Mouse (Mus musculus): ENCODE data around the gene Kifc1. TPM values are rescaled to one million over a fixed set of nuclear protein-coding genes. Genes with fewer than 3 reads are reported as not detected.
A peak's percentile ranks its signal among the peaks of the same experiment; 100 is the strongest.
"Not testable (repeated sequence)": the region's sequence is repeated elsewhere in the genome, so short reads cannot be mapped to it uniquely, and the experiment has no call there.

Gene Kifc1
- total RNA-seq, 2 experiments from 2014 or later, result 12.6 to 13.8 TPM

- peak; percentile 87 to 90 for DNase-seq
- intact Hi-C loops (cut with DNase I), result no loop called here
These were observed 29.2 kb upstream of the Kifc1 start for GRCm38 (mm10) chr17:33919351-33920281.

DNA sequence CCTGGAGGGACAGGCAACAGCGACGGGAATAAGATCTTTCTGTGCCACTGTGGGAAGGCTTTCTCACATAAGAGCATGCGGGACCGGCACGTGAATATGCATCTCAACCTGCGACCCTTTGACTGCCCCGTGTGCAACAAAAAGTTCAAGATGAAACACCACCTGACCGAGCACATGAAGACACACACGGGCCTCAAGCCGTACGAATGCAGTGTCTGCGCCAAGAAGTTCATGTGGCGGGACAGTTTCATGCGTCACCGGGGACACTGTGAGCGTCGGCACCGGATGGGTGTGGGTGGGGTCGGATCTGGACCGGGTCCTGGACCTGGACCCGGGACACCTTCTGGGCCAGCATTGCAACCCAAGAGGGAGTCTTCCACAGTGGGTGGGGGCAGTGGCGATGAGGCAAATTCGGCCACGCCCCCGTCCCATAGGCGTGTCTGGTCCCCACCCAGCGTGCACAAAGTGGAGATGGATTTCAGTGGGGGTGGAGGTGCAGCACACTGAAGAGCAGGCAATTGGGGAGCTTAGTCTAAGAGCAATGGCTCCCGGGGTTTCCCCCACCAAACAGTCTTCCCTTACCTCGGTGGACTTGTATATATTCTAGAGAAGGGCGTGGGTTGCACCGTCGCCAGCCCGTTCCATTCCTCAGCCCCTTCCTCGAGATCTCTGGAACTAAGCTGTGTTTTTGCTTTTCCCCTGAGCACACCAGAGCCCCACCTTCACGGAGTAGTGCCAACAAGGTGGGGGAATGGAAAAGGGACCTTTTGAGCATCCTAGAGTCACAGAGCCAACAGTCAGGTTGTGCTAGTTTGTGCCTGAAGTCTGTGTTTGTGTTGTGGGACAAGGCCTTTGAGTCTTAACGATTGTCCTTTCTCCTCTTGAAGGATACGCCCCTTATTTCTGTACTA is 28.1 kb upstream of the Kifc1 start:
- DNase-seq, result peak in 1 of 2 experiments; percentile 39
- intact Hi-C loops (cut with DNase I), result no loop called here

DNA sequence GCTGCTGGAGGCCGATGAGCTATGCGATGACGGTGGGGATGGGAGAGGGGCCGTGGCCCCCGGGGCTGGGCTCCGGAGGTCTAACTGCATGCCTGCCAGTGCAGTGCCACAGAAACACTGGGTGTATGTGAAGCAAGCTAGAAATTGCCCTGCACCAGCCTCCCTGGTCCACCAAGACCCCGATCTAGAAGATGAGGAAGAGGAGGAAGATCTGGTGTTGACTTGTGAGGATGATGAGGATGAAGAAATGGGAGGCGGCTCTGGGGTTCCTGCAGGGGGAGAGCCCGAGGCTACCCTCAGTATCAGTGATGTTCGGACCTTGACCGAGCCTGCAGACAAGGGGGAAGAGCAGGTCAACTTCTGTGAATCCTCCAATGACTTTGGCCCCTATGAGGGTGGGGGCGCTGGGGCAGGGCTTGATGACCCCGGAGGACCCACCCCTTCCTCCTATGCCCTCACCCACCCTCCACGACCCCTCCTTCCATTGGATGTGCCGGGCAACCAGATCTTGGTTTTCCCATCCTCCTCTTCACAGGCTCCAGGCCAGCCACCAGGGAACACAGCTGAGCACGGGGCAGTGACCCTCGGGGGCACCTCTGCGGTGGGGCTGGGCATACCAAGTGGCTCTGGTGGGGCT is 27.3 kb upstream of the Kifc1 start:
- intact Hi-C loops (cut with DNase I), result no loop called here
- DNase-seq, result no peak

DNA sequence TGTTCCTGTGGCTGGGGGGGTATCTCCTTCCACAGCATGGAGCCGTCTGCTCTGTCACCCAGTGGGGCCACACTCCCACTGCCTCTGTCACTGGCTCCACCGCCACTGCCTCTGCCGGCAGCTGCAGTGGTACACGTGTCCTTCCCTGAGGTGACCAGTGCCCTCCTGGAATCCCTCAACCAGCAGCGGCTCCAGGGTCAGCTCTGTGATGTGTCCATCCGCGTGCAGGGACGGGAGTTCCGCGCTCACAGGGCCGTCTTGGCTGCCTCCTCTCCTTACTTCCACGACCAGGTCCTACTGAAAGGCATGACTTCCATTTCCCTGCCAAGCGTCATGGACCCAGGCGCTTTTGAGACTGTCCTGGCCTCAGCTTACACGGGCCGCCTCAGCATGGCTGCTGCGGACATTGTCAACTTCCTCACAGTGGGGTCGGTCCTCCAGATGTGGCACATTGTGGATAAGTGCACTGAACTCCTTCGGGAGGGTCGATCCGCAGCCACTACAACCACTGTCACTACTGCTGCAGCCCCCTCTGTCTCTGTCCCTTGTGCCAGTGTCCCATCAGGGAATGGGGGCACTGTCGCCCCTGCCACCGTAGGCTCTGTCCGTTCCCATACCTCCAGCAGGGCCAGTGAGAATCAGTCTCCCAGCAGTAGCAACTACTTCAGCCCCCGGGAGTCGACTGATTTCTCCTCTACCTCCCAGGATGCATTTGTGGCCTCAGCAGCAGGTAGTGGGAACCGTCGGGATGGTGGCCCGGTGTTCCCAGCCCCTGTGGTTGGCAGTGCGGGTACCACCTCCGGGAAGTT is 26.6 kb upstream of the Kifc1 start:
- no peak for DNase-seq
- intact Hi-C loops (cut with DNase I), result no loop called here

DNA sequence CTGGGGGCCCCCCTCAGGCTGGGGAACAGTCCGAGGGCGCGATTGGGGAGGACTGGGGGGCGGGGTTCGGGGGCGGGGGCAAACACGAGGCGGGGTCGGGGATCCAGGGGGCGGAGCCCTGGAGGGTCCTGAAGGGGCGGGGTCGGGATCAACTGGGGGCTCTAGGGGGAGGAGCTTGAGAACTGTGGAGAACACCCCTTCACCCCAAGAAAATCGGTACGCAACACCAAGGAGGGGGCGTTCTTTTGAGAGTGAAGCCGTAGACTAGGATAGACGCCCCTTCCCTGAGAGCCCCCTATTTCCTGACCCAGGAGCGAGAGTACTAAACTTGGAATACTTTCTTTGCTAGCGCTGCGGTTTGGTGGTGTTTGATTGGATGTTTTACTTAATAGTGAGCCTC is 25.8 kb upstream of the Kifc1 start:
- peak in 1 of 2 experiments; percentile 46 for DNase-seq
- intact Hi-C loops (cut with DNase I), result no loop called here

DNA sequence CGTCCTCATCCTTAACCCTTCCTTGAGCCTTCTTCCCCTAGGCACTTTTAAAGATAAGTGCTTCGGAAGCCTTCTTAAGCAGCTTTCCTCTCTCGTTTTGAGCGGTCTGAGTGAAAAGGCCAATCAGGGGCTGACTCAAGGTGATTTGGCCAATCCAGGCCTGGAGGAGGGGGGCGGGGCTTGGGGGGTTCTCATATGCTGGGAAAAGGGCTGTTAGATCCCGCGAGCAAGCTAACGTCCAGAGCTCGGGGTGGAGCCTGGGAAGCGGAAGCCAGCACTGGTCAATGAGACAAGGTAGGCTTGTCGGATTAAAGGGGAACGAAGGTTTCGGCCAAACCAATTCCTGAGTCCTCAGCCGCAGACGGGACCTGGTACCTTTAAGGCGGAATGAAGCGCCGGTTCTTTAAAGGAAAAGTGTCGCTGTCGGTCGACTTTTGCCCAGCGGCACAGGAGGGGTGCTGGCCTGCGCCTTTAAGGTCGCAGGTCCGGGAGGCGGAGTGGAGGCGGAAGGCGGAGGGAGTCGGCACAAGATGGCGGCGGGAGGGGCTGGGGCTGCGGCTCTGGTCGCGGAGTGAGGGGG is 25.3 kb upstream of the Kifc1 start, which contains the start of the genes Tapbp and Zbtb22:
TSS of gene Tapbp (plus strand) at position 229 of the 580 bp plus-strand sequence.
TSS of gene Zbtb22 (plus strand) at position 234 of the 580 bp plus-strand sequence.
- DNase-seq, result peak; percentile 96 to 98
- intact Hi-C loops (cut with DNase I), result no loop called here

GRCm38 (mm10) chr17:33914969-33915391 is 24.5 kb upstream of the Kifc1 start:
- intact Hi-C loops (cut with DNase I), result no loop called here
- DNase-seq, result no peak

GRCm38 (mm10) chr17:33913905-33914304 is 23.4 kb upstream of the Kifc1 start:
- no peak for DNase-seq
- intact Hi-C loops (cut with DNase I), result no loop called here

DNA sequence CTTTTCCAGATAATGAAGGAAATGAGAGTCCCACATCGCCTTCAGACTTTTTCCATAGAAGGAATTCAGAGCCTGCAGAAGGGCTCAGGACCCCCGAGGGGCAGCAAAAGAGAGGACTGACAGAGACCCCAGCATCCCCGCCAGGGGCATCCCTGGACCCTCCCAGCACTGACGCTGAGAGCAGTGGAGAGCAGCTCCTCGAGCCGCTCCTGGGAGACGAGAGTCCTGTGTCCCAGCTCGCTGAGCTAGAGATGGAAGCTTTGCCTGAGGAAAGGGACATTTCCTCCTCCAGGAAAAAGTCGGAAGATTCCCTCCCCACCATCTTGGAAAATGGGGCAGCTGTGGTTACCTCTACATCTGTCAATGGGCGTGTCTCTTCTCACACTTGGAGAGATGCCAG is 22.8 kb upstream of the Kifc1 start:
- intact Hi-C loops (cut with DNase I), result no loop called here

DNA sequence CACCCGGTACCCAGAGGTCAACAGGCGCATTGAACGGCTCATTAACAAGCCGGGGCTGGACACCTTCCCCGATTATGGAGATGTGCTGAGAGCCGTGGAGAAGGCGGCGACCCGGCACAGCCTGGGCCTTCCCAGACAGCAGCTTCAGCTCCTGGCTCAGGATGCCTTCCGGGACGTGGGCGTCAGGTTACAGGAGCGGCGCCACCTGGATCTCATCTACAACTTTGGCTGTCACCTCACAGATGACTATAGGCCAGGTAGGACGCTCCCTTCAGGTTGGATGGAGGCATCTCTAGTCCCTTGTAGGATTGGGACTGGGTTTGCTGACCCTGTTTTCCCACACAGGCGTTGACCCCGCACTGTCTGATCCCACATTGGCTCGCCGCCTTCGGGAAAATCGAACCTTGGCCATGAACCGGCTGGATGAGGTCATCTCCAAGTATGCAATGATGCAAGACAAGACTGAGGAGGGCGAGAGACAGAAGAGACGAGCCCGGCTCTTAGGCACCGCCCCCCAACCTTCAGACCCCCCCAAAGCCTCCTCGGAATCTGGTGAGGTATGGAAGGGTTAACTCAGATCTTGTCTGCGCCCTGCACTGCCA is 21.5 kb upstream of the Kifc1 start:
- intact Hi-C loops (cut with DNase I), result no loop called here
- no peak for DNase-seq

More for the DNA sequence above, 22.8 kb upstream of the Kifc1 start:
- no peak for DNase-seq

- DNase-seq, result no peak
- intact Hi-C loops (cut with DNase I), result no loop called here
These were observed 20.8 kb upstream of the Kifc1 start for GRCm38 (mm10) chr17:33911052-33911812.

- no peak for DNase-seq
- intact Hi-C loops (cut with DNase I), result no loop called here
These were observed 20.0 kb upstream of the Kifc1 start for GRCm38 (mm10) chr17:33910346-33911051.

DNA sequence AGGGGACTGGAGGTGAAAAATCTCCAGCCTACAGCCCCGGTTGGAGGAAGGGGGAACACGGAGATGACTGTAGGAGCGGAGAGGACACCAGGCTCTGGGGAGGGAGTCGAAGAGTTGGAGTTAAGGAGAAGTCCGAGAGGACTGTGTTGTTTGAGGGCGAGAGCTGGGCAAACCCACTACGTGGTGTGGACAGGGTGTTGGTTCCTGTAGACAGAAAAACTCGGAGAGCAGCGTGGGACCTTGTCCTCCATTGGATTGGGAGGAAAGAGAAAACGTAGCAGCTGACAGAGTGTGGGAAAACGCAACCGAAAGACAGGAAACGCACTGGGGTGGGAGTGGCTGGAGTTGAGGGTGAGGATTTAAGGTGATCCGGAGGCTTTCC is 19.4 kb upstream of the Kifc1 start:
- intact Hi-C loops (cut with DNase I), result no loop called here
- DNase-seq, result peak; percentile 65 to 66

- peak; percentile 99 for DNase-seq
- intact Hi-C loops (cut with DNase I), result no loop called here
These were observed 18.8 kb upstream of the Kifc1 start, which contains the start of gene Daxx for GRCm38 (mm10) chr17:33909077-33909868. Gene Daxx, plus strand, starts transcription at chr17:33909414.

DNA sequence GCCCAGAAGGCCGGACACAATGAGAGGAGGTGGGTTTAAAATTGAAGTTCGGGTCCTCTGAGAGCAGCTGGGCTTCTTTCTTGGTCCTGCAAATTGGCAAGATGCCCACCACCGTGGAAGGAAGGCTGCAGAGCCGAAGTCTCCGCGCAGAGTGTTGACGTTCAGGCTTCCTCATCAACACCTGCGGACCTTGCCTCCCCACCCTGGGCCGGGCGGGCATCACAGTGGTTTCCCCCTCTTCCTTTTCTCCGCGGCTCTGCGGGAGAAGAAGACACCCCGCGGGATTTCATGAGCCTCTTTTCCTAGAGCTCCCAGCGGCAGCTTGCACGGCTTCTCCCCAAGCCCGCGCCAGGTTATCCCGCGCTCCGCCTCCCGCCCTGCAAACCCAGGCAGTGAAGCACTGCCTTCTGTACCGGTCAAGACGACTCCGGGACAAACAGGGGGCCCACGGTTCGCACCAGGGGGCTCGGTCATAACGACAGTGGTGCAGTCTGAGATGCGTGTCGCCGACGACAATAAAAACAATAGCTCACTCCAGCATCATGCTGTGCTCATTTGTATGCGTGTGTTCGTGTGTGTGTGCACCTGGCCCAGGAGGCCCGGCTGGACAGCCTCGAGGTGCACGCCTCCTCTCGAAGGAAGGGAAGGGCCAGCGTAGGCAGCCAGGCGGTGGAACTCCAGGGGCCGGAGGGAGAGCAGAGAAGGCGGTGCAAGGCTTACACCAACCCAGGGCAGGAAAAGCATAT is 18.0 kb upstream of the Kifc1 start:
- intact Hi-C loops (cut with DNase I), result no loop called here
- DNase-seq, result peak; percentile 50 to 56

- intact Hi-C loops (cut with DNase I), result not testable (repeated sequence)
These were observed 14.4 kb upstream of the Kifc1 start, which contains the start of gene Platr17 for GRCm38 (mm10) chr17:33904835-33905234. Gene Platr17, plus strand, starts transcription at chr17:33905135.

More at GRCm38 (mm10) chr17:33904835-33905234, 14.4 kb upstream of the Kifc1 start, which contains the start of gene Platr17:
- not testable (repeated sequence) for DNase-seq

Measured in heart, postnatal 10 days (tissue).